Mouse (Mus musculus): ENCODE results near the gene Hgd. TPM values are rescaled to one million over a fixed set of nuclear protein-coding genes. Genes with fewer than 3 reads are reported as not detected.

Hgd gene
- polyA plus RNA-seq, 1 experiment from 2014 or later, result 0.19 TPM

GRCm38 (mm10) chr16:37614540-37614939 lies 34.6 kb downstream of the Hgd start:
- H3K4me3 ChIP-seq (ENCODE audit: control insufficient read depth in 1 of 2, insufficient read depth in 1 of 2, low read depth in 1 of 2, low read length in 2 of 2), result no peak overlapping the region
- H3K9me3 ChIP-seq (ENCODE audit: control insufficient read depth, low read length), result no peaks in the 10 kb centered on the region
- no peaks in the 10 kb centered on the region for H3K36me3 ChIP-seq (ENCODE audit: control insufficient read depth, insufficient read depth, low read length)
- WGBS, result 89% methylated on average over 9 of the region's 9 CpGs
- no peak overlapping the region for H3K9ac ChIP-seq (ENCODE audit: low read length)
- H3K4me1 ChIP-seq (ENCODE audit: control insufficient read depth in 2 of 2, insufficient read depth in 2 of 2, low read length in 2 of 2), result peaks cover 4 to 6% of the 10 kb centered on the region in 2 experiments
- H3K4me2 ChIP-seq (ENCODE audit: low read length), result no peak overlapping the region
- H3K27me3 ChIP-seq (ENCODE audit: control insufficient read depth, insufficient read depth, low read length), result no peaks in the 10 kb centered on the region
- ATAC-seq (ENCODE audit: insufficient number of reproducible peaks, insufficient read depth, low FRiP score, low read depth), result no peak
- H3K27ac ChIP-seq (replicated peaks in 1 of 2; ENCODE audit: control insufficient read depth in 1 of 2, insufficient read depth in 1 of 2, low read depth in 2 of 2, low read length in 2 of 2), result no peak overlapping the region

DNA sequence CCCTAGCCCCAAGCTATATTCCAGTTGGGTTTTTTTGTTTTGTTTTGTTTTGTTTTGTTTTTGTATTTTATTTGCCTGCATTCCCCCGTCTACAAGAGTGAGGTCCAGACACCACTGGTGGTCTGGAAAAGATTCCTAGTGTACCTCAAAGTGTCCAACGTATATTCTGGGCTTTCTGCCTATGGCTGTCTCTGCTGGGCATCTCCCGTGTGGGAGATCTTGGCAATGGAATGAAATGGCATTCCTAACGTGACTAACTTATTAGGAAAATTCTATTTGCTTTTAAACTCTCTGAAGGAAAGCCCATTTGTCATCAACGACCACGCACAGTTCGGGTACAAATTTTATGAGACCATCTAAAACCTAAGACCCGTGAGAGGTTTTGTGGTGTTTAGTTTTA lies 35.5 kb downstream of the Hgd start:
- H3K36me3 ChIP-seq (ENCODE audit: control insufficient read depth, insufficient read depth, low read length), result no peaks in the 10 kb centered on the region
- H3K9me3 ChIP-seq (ENCODE audit: control insufficient read depth, low read length), result no peaks in the 10 kb centered on the region
- ATAC-seq (ENCODE audit: insufficient number of reproducible peaks, insufficient read depth, low FRiP score, low read depth), result no peak
- no peak overlapping the region for H3K9ac ChIP-seq (ENCODE audit: low read length)
- 67% methylated on average over 8 of the region's 8 CpGs for WGBS
- H3K4me3 ChIP-seq (ENCODE audit: control insufficient read depth in 1 of 2, insufficient read depth in 1 of 2, low read depth in 1 of 2, low read length in 2 of 2), result no peak overlapping the region
- peaks cover 6% of the 10 kb centered on the region in 2 experiments for H3K4me1 ChIP-seq (ENCODE audit: control insufficient read depth in 2 of 2, insufficient read depth in 2 of 2, low read length in 2 of 2)
- no peak overlapping the region for H3K27ac ChIP-seq (replicated peaks in 1 of 2; ENCODE audit: control insufficient read depth in 1 of 2, insufficient read depth in 1 of 2, low read depth in 2 of 2, low read length in 2 of 2)
- H3K27me3 ChIP-seq (ENCODE audit: control insufficient read depth, insufficient read depth, low read length), result no peaks in the 10 kb centered on the region
- no peak overlapping the region for H3K4me2 ChIP-seq (ENCODE audit: low read length)

DNA sequence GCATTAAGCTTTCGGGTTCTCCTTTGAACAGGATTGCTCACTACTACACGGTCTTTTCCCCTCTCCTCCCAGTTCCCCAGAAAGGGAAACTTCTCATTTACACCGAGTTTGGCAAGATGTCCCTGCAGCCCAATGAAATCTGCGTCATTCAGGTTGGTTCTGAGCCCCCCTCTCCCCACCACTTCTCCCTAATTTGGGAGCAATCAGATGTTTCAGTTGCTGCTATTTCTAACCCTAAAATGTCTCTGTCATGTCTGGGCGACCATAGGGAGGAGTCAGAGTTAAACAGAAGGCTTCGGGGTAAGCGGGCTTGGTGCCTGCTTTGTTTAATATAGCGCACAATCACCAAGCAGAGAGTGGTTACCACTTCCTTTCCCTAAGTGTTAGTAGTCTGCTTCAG lies 36.2 kb downstream of the Hgd start:
- Histone ChIP-seq H3K9ac (ENCODE audit: low read length) (no peak overlapping the region), H3K4me2 (ENCODE audit: low read length) (no peak overlapping the region), H3K27ac (replicated peaks in 1 of 2; ENCODE audit: control insufficient read depth in 1 of 2, insufficient read depth in 1 of 2, low read depth in 2 of 2, low read length in 2 of 2) (no peak overlapping the region), H3K36me3 (ENCODE audit: control insufficient read depth, insufficient read depth, low read length) (no peaks in the 10 kb centered on the region), H3K4me3 (ENCODE audit: control insufficient read depth in 1 of 2, insufficient read depth in 1 of 2, low read depth in 1 of 2, low read length in 2 of 2) (no peak overlapping the region), H3K4me1 (ENCODE audit: control insufficient read depth in 2 of 2, insufficient read depth in 2 of 2, low read length in 2 of 2) (peaks cover 6 to 11% of the 10 kb centered on the region in 2 experiments), H3K9me3 (ENCODE audit: control insufficient read depth, low read length) (no peaks in the 10 kb centered on the region), H3K27me3 (ENCODE audit: control insufficient read depth, insufficient read depth, low read length) (no peaks in the 10 kb centered on the region)
- ATAC-seq (ENCODE audit: insufficient number of reproducible peaks, insufficient read depth, low FRiP score, low read depth), result no peak
- 69% methylated on average over 8 of the region's 8 CpGs for WGBS

- WGBS, result 8% methylated on average over 3 of the region's 3 CpGs
- Histone ChIP-seq H3K4me3 (ENCODE audit: control insufficient read depth in 1 of 2, insufficient read depth in 1 of 2, low read depth in 1 of 2, low read length in 2 of 2) (no peak overlapping the region), H3K36me3 (ENCODE audit: control insufficient read depth, insufficient read depth, low read length) (no peaks in the 10 kb centered on the region), H3K27me3 (ENCODE audit: control insufficient read depth, insufficient read depth, low read length) (no peaks in the 10 kb centered on the region), H3K9me3 (ENCODE audit: control insufficient read depth, low read length) (no peaks in the 10 kb centered on the region), H3K27ac (replicated peaks in 1 of 2; ENCODE audit: control insufficient read depth in 1 of 2, insufficient read depth in 1 of 2, low read depth in 2 of 2, low read length in 2 of 2) (0 out of 4 replicates have a peak overlapping the region, but pooled peaks of 1 of the 2 experiments have one; percentile 12), H3K4me1 (ENCODE audit: control insufficient read depth in 2 of 2, insufficient read depth in 2 of 2, low read length in 2 of 2) (peaks cover 6 to 11% of the 10 kb centered on the region in 2 experiments), H3K9ac (ENCODE audit: low read length) (no peak overlapping the region), H3K4me2 (ENCODE audit: low read length) (no peak overlapping the region)
- no peak for ATAC-seq (ENCODE audit: insufficient number of reproducible peaks, insufficient read depth, low FRiP score, low read depth)
Observed at GRCm38 (mm10) chr16:37617695-37618094, 37.7 kb downstream of the Hgd start.

- no peaks in the 10 kb centered on the region for H3K27me3 ChIP-seq (ENCODE audit: control insufficient read depth, insufficient read depth, low read length)
- no peak overlapping the region for H3K4me2 ChIP-seq (ENCODE audit: low read length)
- H3K4me3 ChIP-seq (ENCODE audit: control insufficient read depth in 1 of 2, insufficient read depth in 1 of 2, low read depth in 1 of 2, low read length in 2 of 2), result no peak overlapping the region
- WGBS, result 70% methylated on average over 3 of the region's 3 CpGs
- peaks cover 5 to 11% of the 10 kb centered on the region in 2 experiments; a peak in 3 of 4 replicates for H3K4me1 ChIP-seq (ENCODE audit: control insufficient read depth in 2 of 2, insufficient read depth in 2 of 2, low read length in 2 of 2)
- no peaks in the 10 kb centered on the region for H3K36me3 ChIP-seq (ENCODE audit: control insufficient read depth, insufficient read depth, low read length)
- no peaks in the 10 kb centered on the region for H3K9me3 ChIP-seq (ENCODE audit: control insufficient read depth, low read length)
- no peak for ATAC-seq (ENCODE audit: insufficient number of reproducible peaks, insufficient read depth, low FRiP score, low read depth)
- H3K9ac ChIP-seq (ENCODE audit: low read length), result no peak overlapping the region
- H3K27ac ChIP-seq (replicated peaks in 1 of 2; ENCODE audit: control insufficient read depth in 1 of 2, insufficient read depth in 1 of 2, low read depth in 2 of 2, low read length in 2 of 2), result no peak overlapping the region
Observed at GRCm38 (mm10) chr16:37622403-37622802, 42.5 kb downstream of the Hgd start.

DNA sequence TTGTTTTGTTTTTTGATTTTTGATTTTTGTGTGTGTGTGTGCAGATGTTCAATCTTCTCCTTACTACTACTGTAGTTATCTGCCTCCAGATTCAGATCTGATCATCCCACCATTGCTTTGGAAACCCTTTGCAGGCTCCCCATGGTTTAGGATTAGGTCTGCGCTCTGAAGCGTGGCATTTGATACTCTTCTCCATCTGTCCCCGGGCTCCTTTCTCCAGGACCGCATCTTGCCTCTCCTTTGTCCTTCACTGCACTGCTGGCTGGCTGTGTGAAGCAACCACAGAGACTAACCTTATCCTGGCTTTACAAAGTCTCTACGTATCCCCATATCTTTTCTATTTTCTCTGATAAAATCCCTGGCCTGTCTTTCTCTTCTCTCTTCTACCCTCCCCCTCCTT lies 43.0 kb downstream of the Hgd start:
- Histone ChIP-seq H3K4me1 (ENCODE audit: control insufficient read depth in 2 of 2, insufficient read depth in 2 of 2, low read length in 2 of 2) (peaks cover 0 to 7% of the 10 kb centered on the region in 2 experiments; a peak in 1 of 4 replicates), H3K4me3 (ENCODE audit: control insufficient read depth in 1 of 2, insufficient read depth in 1 of 2, low read depth in 1 of 2, low read length in 2 of 2) (no peak overlapping the region), H3K4me2 (ENCODE audit: low read length) (no peak overlapping the region), H3K9ac (ENCODE audit: low read length) (no peak overlapping the region), H3K9me3 (ENCODE audit: control insufficient read depth, low read length) (no peaks in the 10 kb centered on the region), H3K27me3 (ENCODE audit: control insufficient read depth, insufficient read depth, low read length) (no peaks in the 10 kb centered on the region), H3K27ac (replicated peaks in 1 of 2; ENCODE audit: control insufficient read depth in 1 of 2, insufficient read depth in 1 of 2, low read depth in 2 of 2, low read length in 2 of 2) (no peak overlapping the region), H3K36me3 (ENCODE audit: control insufficient read depth, insufficient read depth, low read length) (no peaks in the 10 kb centered on the region)
- ATAC-seq (ENCODE audit: insufficient number of reproducible peaks, insufficient read depth, low FRiP score, low read depth), result no peak
- WGBS, result 52% methylated on average over 5 of the region's 5 CpGs

DNA sequence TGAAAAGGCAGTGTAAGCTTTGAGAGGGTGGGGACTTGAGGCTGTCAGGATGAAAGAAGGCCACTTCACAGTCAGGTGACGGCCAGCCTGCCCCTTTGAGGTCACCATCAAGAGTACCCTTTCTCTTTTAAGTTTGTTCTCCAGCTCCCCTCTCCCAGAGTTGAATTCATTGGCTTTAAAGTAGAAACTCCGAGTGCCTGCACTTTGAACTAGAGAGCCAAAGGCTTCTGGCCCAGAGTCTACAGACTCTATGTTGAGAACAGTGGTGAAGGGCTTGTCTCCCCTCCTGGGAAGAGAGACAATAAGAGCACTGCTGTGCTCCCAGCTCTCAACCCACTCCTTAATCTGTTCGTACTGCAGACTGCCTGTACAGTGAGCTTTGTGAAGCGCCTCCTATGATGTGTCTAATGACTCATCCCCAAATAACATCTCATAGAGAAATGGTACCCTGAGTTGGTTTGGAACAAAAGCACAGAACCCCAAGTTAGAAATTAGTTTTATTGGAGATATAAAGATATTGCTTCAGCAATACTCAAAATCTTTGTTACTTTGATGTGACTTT lies 46.5 kb downstream of the Hgd start:
- H3K27ac ChIP-seq (replicated peaks in 1 of 2; ENCODE audit: control insufficient read depth in 1 of 2, insufficient read depth in 1 of 2, low read depth in 2 of 2, low read length in 2 of 2), result no peak overlapping the region
- no peak overlapping the region for H3K4me3 ChIP-seq (ENCODE audit: control insufficient read depth in 1 of 2, insufficient read depth in 1 of 2, low read depth in 1 of 2, low read length in 2 of 2)
- H3K9ac ChIP-seq (ENCODE audit: low read length), result no peak overlapping the region
- no peaks in the 10 kb centered on the region for H3K36me3 ChIP-seq (ENCODE audit: control insufficient read depth, insufficient read depth, low read length)
- no peaks in the 10 kb centered on the region for H3K4me1 ChIP-seq (ENCODE audit: control insufficient read depth in 2 of 2, insufficient read depth in 2 of 2, low read length in 2 of 2)
- no peak for ATAC-seq (ENCODE audit: insufficient number of reproducible peaks, insufficient read depth, low FRiP score, low read depth)
- H3K9me3 ChIP-seq (ENCODE audit: control insufficient read depth, low read length), result no peaks in the 10 kb centered on the region
- WGBS, result 66% methylated on average over 4 of the region's 4 CpGs
- no peak overlapping the region for H3K4me2 ChIP-seq (ENCODE audit: low read length)
- no peaks in the 10 kb centered on the region for H3K27me3 ChIP-seq (ENCODE audit: control insufficient read depth, insufficient read depth, low read length)

DNA sequence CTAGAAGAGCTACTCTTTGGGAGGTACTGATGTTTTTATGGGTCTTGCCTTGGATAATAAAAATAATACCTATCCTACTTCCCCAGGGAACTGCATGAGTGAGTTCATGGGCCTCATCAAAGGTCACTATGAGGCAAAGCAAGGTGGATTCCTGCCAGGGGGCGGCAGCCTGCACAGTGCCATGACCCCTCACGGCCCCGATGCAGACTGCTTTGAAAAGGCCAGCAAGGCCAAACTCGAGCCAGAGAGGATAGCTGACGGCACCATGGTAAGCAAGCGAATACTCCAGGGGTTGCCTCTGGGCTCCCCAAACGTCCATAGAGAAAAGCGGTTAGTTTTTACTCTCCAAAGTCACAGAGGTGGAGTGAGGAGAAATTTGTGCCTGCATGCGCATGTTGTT lies 48.4 kb downstream of the Hgd start:
- Histone ChIP-seq H3K27me3 (ENCODE audit: control insufficient read depth, insufficient read depth, low read length) (no peaks in the 10 kb centered on the region), H3K4me3 (ENCODE audit: control insufficient read depth in 1 of 2, insufficient read depth in 1 of 2, low read depth in 1 of 2, low read length in 2 of 2) (no peak overlapping the region), H3K4me1 (ENCODE audit: control insufficient read depth in 2 of 2, insufficient read depth in 2 of 2, low read length in 2 of 2) (no peaks in the 10 kb centered on the region), H3K36me3 (ENCODE audit: control insufficient read depth, insufficient read depth, low read length) (no peaks in the 10 kb centered on the region), H3K9ac (ENCODE audit: low read length) (no peak overlapping the region), H3K4me2 (ENCODE audit: low read length) (no peak overlapping the region), H3K27ac (replicated peaks in 1 of 2; ENCODE audit: control insufficient read depth in 1 of 2, insufficient read depth in 1 of 2, low read depth in 2 of 2, low read length in 2 of 2) (no peak overlapping the region), H3K9me3 (ENCODE audit: control insufficient read depth, low read length) (no peaks in the 10 kb centered on the region)
- no peak for ATAC-seq (ENCODE audit: insufficient number of reproducible peaks, insufficient read depth, low FRiP score, low read depth)
- 69% methylated on average over 9 of the region's 9 CpGs for WGBS

Measured in heart, embryonic 14.5 days (tissue).